Mouse (Mus musculus): ENCODE results near the gene Dus2.

The Dus2 gene

DNA sequence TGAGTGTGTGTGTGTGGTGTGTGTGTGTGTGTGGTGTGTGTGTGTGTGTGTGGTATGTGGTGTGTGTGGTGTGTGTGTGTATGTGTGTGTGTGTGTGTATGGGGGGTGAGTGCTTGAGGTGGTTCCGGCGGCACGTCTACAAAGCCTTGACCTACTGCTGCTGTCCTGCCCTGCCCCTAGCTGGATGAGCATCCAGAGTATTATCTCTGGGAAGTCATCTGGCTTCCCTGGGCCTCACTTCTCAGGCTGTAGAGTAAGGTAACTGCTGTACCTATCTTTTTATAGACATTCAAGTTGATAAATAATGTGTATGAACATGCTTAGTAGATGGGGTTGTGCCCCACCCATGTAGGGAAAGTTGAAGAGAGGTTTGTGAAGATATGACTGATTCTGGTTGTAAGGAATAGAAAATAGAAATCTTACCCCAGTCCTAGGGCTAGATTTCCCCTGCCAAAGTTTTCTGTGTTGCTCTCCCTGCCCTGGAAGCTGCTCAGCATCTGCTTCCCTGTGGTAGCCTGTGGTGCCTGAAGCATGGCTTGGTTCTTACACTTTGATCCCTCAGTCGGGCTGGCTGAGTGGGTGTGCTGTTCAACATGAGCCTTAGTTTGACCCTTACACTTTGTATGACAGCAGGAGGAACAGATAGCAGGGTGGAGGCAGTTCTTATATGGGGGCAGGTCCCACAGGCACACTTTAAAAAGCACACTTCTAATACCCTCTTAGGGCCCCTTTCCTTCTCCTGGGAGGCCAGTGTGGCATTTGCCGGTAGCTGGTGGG lies 56.9 kb downstream of the Dus2 start:
- DNase-seq, result no peak

DNA sequence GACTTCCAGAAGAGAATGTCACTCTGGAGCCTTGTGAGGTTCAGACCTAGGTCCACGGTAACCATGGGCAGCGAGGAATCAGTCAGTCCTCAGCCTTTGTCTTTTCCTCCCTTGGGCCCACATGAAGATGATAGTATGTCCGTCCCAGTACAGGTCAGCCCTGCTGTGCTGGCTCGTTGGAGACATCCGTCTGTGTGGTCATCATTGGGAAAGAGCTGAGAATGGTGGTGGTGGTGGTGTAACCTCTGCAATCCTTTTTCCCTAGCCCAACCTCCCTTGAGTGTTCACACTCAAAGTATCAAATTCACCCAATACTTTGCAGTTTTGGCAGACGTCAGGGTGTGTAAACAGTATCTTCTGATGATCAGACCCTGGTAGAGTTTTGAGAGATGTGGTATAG lies 58.7 kb downstream of the Dus2 start:
- DNase-seq, result no peak

DNA sequence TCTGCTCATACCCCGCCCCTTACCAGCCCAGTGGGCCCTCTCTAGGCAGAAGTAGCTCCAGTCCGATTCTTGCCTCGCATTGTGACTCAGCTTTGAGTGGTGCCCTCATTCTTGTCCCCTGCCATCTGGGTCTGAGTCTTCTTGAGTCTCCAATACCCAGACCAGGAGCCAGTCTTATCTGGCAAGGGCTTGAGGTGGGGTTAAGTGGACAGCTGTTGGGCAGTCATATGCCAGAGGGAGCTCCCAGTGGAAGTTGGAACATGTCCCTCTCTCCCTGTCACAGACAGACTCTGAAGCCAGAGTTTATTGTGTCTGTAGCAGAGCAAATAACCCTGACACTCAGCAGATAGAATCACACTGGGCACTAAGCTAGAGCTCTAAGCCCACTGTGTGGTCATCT lies 59.9 kb downstream of the Dus2 start:
- no peak for DNase-seq

DNA sequence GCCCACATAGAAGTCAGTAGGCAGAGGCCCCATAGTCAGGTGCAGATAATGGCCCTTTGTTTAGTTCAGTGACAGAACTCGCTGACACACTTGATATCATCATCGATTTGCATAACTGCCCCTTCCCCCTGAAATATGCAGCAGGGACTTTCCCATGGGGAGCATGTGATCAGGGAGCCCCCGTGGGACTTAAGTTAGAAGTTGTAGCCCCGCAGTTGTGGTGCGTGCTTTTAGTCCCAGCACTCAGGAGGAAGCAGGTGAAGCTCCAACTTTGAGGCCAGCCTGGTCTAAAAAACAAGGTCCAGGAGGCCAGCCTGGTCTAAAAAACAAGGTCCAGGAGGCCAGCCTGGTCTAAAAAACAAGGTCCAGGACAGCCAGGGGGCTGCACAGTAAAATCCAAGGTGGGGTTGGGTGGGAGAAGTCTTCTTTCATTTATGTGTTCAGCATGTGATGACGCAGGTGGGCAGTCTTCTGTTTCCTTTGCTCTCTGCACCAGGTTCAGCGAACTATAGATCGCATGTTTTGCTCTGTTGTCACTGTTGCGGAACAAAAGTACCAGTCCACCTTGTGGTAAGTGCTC lies 61.5 kb downstream of the Dus2 start:
- no peak for DNase-seq

DNA sequence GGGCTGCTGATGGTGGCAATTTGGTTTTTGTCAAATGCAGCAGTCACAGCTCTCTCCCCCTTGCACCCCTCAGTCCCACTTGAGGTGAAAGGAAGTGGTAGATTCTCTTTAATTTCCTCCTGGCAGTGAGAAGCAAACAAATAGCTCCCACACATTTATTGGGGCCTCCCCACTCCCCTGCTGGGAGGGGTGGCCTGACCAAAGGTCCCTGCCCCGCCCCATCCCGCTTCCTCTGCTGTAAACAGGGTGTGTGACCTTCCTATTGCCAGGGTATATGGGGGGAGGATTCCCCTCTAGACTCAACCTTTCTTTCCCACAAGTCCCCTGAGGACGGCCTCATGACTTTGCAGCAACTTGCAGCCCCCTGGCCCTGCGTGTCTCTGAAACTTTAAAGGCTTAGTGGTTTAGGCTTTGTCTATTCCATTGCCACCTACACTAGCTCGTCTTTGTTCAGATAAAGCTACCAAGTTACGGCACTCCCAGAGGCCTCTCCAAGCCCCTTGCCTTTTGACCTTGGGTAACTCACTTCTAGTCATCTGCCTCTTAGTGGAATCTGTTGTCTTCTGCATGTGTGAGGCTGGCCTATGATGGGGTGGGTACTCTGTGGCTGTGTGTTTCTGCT lies 63.2 kb downstream of the Dus2 start:
- no peak for DNase-seq

DNA sequence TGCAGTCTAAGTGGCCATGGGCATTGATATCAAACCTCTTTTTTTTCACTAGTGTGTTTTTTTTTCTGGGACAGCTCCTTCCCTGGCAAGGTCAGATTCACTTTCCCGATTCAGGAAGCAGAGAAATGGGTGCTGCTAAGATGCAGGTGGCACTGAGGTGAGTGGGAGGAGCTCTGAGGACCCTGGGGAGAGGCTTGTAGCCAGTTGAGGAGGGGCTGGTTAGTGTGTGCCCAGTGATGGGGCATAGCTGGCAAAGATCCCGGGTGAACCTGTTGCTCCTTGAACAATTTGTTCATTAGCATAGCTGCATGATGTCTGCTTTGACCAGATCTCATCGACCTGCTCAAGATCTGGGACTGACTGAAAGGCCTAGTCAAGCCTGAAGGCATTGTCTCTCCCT lies 63.9 kb downstream of the Dus2 start:
- DNase-seq, result no peak

DNA sequence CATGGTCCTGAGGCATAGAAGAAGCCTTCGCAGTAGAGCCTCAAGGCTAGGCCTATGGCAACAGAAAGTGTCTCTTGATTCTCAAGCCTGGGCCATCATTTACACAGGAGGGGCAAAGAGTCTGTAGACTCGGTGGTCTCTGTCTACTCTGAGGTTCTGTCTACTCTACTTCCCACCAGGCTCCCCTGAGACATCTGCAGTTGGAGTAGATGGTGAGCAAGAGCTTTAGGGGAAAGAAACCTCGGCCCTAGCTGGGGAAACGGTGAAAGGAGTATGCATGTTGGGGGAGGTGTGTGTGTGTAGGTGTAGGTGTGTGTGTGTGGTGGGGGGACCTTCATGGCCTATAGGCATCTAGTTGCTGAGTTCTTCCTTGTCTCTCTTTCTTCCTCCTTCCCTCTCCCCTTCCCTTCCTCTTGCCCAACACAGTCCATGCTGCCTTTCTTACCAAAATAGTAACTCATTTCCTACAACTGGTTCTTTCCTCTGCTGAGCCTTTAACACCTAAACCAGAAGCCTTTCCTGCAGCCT lies 65.4 kb downstream of the Dus2 start:
- no peak for DNase-seq

DNA sequence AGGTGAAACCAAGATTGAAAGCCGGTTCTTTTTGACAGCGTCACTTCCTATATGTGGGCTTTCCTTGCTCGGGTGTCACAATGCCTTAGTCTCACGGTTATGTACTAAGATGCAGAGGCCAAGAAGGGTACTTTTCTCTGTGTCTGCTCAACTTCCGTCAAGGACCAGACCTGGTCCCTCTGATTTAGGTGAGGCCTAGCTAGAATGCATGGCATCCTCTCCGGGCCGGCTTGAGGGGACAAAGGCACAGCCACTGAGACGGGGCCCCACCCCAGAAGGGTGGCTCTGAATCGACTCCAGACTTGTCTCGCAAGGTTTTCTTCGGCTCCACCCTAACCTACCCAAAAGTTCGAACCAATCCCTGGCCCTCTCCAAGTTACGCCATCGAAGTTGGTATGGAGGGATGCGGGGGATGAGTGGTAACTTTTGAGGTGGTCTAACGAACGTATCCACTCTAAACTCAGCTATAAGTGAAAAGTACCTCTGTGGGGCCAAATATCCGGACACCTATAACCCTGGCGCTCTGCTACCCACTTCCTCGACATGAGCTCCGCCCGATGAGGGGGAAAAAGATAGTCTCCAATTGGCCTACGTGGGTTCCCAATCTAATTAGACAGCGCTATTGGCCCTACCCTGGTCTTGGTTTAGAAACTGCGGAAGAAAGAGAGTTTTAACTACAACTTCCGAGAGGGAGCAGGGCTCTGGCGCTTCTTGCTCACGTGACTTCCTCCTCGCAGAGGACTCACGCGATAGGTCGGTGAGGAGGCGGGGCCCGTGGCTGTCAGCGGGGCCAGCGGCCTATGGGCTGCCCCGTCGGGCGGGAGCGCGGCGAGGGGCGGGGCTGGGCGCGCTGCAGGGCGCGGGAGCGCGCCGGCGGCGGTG lies 67.8 kb downstream of the Dus2 start, which contains the start of gene Nfatc3:
Gene Nfatc3, plus strand, starts transcription at position 110 of the 882 bp plus-strand sequence.
- DNase-seq, result peak; percentile 96 to 98

DNA sequence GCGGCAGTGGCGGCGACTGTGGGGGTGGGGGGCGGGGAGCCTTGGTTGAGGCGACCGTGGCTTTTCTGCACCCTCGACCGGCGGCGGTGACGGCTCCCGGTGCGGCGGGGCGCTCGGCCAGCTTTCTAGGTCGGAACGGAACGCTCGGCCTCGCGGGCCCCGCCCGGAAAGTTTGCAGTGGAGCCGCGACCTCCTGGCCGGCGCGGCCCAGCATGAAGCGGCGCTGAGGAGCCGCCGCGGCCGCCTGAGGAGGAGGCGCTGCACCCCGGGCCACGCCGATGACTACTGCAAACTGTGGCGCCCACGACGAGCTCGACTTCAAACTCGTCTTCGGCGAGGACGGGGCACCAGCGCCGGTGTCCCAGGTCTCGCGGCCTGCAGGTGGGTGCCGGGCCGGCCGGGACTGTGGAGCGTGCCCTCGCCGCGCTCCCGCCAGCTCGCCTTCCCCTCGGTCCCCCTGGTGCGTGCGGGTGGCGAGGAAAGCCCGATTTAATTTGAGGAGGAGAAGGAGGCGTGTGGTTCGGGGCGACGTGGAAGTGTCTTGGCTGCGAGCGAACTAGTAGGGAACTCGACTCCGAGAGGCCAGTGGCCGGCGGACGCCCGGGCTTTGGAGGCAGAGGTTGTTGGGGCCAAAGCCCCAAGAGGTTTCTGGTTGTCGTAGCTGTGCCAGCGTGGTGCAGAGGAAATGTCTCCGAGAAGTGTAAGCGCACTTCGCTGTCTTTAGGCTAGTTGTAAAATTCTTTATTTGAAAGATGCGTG lies 68.7 kb downstream of the Dus2 start:
- DNase-seq, result peak in 1 of 2 experiments; percentile 52

DNA sequence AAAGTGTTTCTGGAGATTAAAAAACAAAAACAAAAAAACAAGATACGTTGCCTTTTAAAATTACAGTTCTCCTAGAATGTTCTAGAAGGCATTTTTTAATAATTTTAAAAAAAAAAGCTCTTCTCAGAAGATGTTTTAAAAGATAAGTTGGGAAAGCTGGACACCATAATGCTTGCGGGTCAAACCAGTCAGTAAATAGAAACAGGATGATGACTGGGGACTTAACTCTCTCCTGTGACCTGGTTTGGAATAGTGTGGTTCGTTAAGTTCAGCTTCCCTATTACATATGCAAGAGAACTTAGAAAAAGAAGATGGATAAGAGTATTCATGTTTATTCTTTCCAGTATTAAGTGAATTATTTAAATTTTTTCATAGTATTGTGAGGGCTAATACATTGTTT lies 69.4 kb downstream of the Dus2 start:
- DNase-seq, result no peak

DNA sequence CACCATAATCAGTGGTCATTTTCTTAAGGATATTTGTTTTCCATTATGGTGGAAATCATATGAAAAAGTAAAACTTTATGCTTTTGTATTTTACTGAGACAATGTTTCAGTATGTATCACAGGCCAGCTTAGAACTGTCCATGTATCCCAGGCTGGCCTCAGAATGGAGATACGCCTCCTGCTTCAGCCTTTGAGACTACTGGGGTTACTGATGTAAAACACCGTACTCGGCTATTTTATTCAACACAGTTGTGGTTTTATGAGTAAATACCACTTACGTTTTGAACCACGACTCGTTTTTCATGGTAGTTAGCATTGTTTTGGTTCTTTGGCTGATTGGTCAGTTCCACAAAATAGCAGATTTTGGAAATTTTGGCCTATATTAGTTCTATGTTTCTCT lies 70.5 kb downstream of the Dus2 start:
- DNase-seq, result no peak

DNA sequence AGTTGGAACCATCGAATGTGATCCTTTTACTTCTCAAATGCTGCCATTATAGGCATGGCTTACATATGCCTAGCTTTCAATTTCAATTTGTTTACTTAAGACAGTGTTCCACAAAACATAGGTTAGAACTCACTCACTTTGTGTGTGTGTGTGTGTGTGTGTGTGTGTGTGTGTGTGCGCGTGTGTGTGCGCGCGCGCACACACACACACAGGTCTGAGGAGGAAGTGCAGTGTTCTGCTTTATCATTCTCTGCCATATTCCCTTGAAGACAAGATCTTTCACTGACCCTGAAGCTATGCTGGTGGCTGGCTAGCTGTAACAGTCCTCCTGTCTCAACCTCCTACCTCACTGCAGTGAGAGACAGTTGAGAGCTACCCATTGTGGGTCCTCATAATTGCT lies 71.9 kb downstream of the Dus2 start:
- DNase-seq, result no peak

DNA sequence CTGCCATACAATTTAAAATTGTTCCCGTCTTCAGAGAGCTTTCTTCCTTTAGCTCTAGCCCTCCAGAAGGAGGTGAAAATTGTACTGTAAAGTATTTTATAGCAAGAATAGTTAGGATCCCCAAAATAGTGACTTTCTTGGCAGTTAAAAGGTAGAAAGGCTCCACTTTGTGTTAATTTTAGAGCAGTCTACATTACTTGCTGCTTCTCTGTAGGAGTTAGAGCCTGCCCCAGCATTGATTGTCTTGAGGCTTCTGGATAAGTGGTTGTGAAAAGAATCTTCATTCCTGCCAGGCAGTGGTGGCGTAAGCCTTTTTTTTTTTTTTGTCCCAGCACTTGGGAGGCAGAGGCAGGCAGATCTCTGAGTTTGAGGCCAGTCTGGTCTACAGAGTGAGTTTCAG lies 75.6 kb downstream of the Dus2 start:
- no peak for DNase-seq

DNA sequence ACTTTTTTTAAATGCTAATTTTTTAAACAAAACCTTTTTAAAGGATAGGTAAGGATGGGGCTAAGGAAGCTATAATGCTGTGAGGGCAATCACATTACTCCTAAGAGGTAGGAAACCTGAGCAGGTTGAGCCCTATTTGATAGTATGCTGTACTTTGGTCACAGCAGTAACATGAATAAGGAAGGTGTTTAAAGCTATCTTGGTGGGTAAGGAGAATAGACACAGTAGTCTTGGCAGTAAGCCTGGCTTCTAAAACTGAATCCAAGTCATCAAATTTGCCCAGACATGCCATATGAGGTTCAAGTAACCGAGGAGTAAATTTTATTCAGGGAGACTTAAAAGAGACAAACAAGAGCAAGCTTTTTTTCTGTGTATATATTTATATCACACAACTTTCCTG lies 78.4 kb downstream of the Dus2 start:
- no peak for DNase-seq

DNA sequence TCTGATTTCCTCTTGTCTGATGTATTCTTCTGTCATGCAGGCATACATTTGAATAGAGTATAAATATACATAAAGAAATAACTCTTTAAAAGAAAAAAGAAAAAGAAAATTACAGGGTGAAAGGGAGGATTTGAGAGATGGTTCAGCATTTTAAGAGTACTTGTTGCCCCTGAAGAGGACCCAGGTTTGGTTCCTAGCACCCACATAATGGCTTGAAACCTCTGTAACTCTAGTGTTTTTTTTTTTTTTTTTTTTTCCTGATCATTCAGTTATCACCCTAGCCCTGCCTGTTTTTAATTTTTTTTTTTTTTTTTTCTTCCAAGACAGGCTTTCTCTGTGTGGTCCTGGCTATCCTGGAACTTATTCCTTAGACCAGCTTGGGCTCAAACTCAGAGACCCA lies 81.0 kb downstream of the Dus2 start:
- DNase-seq, result no peak

DNA sequence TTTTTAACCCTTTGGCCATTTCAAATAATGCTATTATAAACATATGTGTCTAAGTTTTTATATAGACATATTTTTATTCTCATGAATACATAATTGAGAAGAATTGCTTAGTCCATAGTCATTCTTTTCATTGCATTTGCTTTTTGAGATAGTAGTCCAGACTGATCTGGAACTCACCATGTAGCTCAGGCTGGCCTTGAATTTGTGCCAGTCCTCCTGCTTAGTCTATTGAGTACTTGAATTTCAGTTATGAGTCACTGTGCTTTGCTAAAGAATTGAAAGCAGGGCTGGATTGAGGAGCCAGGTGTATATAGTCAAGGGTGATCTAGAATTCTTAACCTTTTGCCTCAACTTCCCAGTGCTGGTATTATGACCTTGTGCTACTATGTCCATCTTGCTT lies 83.1 kb downstream of the Dus2 start:
- no peak for DNase-seq

DNA sequence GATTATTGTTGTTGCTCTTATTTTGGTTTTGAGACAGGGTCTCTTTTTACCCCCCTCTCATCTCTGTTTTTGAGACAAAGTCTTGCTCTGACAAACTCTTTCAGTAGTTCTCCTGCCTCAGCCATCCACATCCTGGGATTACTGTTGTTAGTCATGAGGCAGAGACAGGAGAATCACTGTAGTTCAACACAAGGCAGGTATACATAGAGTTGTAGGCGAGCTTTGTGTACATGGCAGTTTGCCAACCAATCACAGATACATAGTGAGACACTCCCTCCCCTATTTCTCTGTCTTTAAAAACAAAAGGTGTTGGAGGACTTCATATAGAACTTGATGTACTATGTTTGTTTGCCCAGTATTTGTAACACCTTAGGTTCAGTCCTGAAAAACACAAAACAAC lies 83.5 kb downstream of the Dus2 start:
- no peak for DNase-seq

DNA sequence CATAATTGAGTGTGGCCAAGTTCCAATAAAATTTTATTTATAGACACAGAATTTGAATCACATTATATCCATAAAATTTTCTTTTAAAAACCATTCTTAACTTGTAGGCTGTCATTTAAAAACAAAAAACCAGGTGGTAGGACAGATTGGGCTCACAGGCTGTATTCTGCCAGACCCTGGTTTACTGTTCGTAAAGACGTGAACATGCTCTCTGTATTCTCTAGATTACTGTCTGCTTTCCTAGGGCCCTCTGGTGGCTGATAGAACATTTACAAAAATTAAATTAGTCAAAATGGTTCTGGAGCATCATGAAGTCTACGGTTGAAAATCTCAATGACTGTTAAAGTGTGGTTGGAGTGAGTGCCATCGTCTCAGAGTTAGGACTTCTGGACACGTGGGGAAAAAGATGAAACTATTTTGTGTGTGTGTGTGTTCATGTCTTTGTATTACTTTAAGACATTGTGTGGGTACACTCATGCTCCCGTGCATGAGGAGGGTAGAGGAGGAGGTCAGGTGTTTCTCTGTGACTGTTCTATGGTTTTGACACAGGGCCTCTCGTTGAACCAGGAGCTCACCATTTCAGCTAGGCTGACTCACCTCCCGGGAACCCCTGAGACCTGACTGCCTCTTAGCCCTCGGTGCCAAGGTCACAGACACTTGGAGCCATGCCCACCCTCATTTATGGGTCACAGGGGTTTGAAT lies 84.2 kb downstream of the Dus2 start:
- DNase-seq, result peak; percentile 29 to 31

DNA sequence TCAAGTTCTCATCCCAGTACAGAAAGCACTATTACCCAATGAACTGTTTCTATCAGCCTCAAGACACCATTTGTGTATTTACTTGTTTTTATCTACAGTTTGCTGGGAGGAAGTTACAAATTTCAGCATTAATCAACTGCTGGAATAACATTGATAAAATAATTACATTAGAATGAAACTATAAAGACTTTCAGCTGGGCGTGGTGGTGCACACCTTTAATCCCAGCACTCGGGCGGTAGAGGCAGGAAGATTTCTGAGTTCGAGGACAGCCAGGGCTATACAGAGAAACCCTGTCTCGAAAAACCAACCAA lies 84.7 kb downstream of the Dus2 start:
- DNase-seq, result no peak

DNA sequence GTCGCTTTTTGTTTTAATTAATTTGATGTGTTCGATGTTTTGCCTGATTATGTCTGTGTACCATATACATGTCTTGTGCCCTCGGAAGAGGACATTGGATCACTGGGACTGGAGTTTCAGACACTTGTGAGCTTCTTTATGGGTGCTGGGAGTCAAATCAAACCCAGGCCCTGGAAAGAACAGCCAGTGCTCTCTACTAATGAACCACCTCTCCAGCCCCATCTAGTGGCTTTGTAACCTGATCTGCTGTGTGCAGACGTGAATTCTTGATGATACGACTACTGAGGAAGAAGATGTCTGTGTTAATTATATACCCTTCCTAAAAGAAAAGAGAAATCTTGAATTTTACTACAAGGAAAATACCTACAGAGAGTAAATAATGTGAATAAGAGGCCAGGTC lies 85.5 kb downstream of the Dus2 start:
- DNase-seq, result peak; percentile 30 to 45

DNA sequence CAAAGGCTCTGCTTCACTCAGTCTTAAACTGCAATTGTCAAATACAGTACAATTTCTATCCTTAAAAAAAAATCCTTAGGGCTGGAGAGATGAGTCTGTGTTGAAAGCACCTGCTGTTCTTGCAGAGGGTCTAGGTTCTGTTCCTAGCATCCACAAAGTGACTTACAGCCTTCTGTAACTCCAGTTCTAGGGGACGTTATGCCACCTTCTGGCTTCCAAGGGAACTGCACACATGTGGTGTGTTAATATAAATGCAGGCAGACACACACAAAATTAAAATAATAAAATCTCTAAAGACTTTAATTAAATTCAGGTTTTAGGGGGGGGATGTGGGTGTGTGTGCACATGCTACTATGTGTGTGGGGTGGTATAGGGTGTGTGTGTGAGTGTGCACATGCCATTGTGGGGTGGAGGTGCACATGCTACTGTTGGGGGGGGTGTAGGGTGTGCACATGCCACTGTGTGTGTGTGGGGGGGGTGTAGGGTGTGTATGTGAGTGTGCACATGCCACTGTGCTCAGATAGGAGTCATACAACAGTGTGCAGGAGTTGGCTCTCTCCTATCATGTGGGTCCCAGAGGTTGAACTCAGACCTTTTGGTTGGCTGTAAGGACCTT lies 86.4 kb downstream of the Dus2 start:
- no peak for DNase-seq
